Mouse (Mus musculus): ENCODE measurements around the gene Sp9.

Sp9 gene

DNA sequence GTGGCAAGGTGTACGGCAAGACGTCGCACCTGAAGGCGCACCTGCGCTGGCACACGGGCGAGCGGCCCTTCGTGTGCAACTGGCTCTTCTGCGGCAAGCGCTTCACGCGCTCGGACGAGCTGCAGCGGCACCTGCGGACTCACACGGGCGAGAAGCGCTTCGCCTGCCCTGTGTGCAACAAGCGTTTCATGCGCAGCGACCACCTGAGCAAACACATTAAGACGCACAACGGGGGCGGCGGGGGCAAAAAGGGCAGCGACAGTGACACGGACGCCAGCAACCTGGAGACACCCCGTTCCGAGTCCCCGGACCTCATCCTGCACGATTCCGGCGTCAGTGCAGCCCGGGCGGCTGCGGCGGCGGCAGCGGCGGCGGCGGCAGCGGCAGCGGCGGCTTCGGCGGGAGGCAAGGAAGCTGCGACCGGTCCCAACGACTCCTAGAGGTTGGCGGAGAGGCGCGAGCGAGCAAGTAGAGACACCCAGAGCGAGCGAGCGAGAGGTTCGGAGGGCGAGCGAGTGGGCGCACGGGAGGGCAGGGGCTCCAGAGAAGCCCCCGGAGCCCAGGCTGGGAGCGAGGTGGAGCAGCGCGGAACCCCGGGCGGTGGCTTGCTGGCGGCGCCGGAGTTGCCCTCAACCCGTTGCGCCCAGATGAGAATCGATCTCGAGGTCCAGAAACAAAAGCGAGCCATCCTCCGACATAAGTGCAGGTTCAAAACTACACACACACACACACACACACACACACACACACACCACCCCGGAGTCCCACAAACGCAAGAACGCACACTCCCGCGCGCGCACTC is 2.6 kb downstream of the Sp9 start:
- DNase-seq (ENCODE audit: low spot score) = peak; percentile 32

DNA sequence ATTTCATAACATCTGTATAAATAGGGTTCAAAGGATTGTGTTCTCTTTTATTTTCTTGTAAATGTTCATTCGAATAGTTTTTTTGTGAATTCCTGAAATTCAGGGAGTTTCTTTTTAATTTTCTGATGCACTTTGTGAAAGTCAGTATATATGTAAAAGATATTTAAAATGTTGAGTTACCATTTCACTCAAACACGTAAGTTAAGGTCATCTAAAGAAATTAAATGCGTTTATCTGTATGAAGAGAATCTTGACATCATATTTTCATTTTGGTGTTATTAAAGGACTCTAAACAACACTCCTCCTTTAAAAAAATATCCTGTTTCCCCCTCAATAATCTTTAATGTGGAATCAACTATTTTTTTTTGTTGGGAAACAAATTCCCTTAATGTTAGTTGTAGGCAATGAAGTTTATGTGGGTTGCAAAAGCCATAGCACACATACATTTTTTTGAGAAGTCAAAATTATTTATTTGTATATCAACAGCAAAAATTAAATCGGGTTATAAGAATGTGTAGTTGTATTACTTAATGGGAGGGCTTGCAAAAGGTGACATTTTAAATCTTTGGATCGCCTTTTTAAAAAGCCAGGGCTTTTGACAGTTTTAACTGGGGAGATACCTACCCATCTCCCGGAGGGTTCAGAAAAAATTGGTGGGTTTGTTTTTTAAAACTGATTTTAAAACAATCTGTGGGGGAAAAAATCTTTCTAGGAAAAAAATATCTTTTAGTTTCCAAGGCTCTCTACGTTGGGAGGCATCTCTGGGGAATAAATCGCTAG is 3.7 kb downstream of the Sp9 start:
- DNase-seq (ENCODE audit: low spot score) = no peak

DNA sequence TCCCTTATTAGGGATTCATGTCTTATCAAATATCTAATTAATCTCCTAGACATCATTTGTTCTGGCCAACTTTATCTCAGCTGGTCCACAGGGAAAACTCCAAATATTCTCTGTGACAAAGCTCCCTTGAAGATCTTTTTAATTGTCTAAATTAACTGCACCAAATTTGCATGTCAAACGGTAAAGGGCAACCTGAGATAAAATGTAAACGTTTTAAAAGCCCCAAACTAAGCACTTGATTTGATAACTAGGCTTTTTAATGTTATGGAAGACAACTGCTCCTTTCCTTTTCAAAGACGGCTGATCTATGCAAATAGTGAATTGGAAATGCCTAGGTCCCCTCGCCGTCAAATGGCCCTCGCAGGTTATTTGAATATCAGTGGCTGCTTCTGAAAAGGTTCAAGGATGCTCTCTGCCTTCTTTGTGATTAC is 4.4 kb downstream of the Sp9 start:
- no peak for DNase-seq (ENCODE audit: low spot score)

- DNase-seq (ENCODE audit: low spot score) = no peak
These were observed 5.4 kb downstream of the Sp9 start for GRCm38 (mm10) chr2:73277021-73277708.

DNA sequence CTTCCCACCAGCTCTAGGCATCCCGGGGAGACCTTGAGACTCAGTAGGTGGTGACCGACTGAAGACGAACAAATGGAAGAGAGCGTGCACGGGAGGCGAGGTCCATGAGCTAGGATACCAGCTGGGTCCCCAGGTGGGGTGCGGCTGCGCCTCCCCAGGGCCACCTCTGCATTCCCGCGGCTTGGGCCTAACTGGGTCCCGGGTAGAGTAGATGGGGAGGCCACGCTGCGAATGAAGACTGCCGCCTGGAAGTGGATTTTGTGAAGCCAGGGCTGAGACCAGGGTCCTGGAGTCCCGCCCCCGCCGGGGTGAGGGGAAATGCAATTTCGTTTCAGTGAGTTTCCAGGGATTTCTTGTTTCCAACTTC is 6.0 kb downstream of the Sp9 start:
- DNase-seq (ENCODE audit: low spot score) = no peak

- peak; percentile 90 for DNase-seq (ENCODE audit: low spot score)
These were observed 6.6 kb downstream of the Sp9 start for GRCm38 (mm10) chr2:73278131-73278854.

DNA sequence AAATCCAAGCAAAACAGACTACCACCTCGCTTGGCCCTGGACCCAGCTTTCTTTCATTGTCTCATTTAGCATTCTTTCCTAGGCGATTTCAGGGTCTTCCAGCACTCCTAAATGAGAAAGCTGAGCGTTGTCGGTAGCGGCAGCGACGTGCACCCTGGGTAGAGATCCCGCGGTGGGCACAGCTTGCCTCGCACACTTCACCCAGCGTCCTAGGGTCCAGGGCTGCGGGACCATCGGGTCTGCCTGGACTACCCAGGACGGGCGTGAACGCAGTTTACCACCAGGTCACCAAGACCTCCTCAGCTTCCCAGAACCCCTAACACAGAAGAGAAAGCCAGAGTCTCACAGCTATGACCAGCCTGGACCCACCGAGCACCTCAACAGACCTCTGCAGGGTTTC is 7.1 kb downstream of the Sp9 start:
- DNase-seq (ENCODE audit: low spot score) = no peak

DNA sequence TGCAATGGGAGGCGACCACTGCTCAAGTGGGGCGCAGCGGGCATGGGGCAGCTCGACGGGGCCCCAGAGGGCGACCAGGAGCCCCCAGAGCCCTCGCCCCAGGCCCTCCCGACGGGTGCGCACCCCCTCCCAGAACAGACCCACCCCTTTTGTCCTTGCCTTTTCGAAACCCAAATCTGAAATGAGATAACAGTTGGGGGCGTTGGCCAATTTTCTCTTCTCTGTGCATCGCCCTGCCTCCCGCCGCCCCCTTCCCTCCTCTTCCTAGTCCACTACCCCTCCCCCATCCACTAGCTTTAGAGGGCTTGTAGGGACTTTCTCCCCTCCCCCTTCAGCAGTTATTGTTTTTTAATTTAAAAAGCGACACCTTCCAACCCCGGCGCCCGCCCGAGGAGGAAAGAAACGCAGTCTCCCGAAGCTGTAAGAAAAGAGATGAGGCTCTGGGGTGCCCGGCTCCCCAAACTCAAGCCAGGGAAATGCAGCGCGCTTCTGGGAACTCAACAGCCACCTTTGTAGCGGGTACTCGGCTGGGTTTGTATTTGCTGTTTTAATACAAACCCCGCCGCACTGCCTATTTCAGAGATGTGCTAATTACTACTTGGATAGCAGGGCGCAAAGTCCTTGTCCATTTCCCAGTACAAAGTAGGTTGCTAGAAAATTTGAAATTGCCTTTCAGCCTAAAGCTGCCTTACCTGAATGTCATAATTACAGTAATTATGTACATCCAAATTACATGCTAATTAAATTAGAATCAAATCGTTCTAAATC is 7.7 kb downstream of the Sp9 start:
- no peak for DNase-seq (ENCODE audit: low spot score)

DNA sequence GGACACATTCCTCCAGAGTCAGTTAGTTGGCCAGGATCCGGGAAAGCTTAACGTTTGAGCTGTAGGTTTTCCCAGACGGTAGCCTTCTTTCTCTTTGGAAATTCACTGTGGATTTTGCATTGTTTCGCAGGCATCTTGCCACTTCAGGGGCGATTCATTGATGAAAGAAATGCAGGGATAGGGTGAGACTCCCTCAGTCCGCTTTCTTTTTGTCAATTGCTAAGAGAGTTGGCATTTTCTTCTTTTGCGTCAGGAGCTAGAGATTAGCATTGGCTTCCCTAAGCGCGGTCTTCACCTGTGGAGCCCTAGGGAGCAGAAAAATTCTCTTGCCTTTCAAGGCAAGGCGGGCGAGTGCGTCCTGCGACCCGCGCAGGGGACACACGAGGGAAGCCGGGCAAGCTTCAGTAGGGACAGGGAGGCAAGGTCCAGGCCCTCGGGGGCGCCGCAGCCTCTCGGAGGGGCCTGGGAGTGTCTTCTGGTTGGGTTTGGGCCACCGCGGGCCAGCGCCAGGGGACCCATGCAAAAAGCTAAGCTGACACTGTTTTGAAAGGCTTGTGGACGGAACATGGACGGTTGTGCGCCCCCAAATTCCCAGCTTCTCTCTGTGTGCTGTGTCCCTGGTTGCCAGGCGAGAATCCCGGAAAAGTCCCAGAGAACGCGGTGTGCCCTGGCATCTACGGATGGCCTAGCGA is 8.8 kb downstream of the Sp9 start:
- no peak for DNase-seq (ENCODE audit: low spot score)

DNA sequence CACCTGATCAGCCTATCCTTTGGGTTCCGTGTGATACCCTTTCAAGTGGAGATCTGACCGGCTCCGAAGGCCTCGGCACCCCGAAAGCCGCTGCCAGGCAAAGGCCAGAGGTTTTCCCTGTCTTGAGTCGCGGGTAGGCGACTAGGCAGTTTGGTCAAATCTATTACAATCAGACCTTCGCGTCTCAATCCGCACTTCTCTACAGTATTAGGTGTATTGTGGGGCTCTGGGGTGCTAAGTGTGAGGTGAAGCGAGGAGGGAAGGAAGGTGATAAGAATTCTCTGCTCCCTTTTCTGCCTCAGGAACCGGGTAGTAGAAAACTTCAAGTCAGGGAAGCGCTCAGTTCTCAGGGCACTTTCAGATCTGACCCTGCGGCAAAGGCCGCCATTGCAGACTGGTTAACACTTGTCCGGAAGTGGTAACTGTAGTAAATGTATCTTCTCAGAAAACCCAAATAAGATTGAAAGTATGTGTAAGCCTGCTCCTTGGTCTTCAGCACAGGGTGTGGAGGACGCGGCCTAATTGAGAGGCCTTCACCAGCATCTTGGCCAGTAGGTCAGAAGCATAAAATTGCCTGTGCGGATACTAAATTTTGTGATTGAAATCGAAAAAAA is 9.4 kb downstream of the Sp9 start:
- no peak for DNase-seq (ENCODE audit: low spot score)

DNA sequence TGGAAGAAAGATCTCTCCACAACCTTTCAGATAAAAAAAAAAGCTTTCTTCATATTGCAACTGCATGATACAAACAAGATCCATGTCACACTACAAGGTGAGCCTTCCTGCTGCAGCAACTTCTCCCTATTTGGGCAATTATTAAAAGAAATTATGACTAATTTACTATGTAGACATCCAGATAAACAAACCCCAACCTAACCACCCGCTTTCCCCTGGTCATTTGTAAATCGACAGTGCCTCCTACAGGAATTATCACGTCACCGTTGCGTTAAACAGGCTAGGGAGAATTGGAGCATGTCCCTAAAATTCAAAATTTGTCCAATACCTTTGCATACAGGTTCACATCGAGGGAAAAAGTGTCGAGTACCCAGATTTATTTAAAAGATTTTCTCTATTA is 10.0 kb downstream of the Sp9 start:
- DNase-seq (ENCODE audit: low spot score) = no peak

GRCm38 (mm10) chr2:73285630-73286029 is 13.9 kb downstream of the Sp9 start:
- no peak for DNase-seq (ENCODE audit: low spot score)

GRCm38 (mm10) chr2:73291130-73291529 is 19.4 kb downstream of the Sp9 start:
- no peak for DNase-seq (ENCODE audit: low spot score)

DNA sequence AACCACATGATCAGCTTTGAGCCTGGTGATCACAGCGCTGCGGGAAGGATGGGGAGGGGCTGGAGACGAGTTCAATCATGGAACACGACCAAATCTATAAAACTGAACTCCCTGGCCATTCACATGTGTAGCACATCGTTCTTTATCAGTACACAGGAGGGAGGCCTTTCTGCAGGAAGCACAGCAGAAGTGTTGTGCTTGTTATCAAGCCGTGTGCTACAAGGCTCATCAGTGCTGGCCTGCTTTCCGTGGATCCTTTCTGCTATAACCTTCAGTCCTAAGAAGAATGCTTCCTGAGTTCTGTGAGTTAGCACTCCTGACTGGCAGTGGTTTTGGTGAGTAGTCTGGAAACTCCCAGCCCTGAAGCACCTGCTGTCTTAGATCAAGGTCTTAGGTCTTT is 23.3 kb downstream of the Sp9 start:
- no peak for DNase-seq (ENCODE audit: low spot score)

DNA sequence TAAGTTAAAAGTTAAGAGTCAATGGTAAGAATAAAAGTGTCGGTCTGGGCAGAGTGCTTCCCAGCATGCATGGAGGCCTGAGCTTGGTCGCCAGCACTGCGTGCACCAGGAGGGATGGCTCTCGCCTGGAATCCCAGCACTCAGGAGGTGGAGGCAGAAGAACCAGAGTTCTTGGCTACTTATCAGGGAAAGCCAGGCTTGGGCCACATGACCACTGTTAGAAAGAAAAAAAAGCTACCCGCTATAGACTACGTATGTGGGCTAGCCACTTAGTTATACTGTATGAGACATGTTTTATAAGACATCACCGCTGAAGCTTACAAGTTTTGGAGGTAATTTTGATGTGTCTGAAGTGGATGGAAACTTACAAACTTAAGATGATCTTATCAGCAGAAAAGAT is 26.4 kb downstream of the Sp9 start:
- DNase-seq (ENCODE audit: low spot score) = no peak

- no peak for DNase-seq (ENCODE audit: low spot score)
These were observed 27.1 kb downstream of the Sp9 start for GRCm38 (mm10) chr2:73298841-73299240.

DNA sequence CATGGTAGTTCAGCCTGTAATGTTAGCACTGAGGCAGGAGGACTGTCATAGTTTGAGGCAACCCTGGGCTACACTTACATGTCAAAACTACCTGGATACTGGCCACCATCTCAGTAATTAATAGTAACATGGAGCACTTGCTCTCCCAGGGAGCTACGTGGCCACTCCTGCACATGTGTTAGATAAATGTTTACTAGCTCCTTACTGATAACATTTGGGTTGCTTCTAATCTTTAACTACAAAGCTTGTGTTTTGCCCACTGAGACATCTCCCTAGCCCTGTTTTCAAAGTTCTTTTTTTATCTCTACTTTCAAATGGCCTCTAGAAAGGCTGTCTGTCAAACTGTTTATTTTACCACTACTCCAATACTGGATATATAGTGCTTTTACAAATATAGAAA is 30.3 kb downstream of the Sp9 start:
- DNase-seq (ENCODE audit: low spot score) = no peak

DNA sequence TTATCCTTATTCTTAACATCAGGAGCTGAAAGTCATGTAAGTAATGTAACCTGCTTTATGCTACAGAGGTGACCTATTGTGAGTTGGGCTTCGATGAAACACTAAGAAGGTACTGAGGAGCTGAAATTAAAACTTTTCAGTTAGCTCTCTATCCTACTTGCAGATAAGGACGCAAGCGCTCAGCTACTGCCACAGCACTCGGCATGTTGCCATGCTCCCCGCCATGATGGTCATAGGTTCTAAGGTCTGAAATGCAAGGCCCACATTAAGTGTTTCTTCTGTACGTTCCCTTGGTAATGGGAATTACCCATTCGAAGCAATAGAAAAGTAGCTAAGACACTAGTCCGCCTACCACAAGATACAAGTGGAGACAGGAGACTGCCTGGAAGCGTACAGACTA is 31.0 kb downstream of the Sp9 start:
- no peak for DNase-seq (ENCODE audit: low spot score)

DNA sequence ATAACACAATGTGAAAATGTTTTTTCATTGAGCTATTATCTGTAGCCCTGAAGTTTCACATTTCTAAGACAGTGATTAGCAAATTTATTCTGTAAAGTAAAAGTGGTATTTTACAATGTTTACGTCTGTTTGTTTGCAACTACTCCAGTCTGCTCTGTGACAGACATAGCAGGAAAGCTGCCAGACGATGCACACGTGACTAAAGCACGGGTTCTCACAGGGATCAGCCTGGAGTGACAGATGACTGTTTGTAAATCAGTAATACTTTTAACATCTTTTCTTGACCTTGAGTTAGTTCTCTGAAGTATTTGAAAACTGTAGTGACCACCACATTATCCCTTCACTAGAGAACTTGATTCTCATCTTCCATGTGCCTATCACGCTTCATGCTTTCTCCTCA is 32.8 kb downstream of the Sp9 start:
- no peak for DNase-seq (ENCODE audit: low spot score)

GRCm38 (mm10) chr2:73306006-73306405 is 34.3 kb downstream of the Sp9 start:
- no peak for DNase-seq (ENCODE audit: low spot score)

Measured in urinary bladder, postnatal 14 days (tissue).